Mouse (Mus musculus): ENCODE data around the gene Strada. TPM values are rescaled to one million over a fixed set of nuclear protein-coding genes. Genes with fewer than 3 reads are reported as not detected.
A peak's percentile ranks its signal among the peaks of the same experiment; 100 is the strongest.

Strada gene
- total RNA-seq, 2 experiments from 2014 or later, result 32.0 to 34.3 TPM

DNA sequence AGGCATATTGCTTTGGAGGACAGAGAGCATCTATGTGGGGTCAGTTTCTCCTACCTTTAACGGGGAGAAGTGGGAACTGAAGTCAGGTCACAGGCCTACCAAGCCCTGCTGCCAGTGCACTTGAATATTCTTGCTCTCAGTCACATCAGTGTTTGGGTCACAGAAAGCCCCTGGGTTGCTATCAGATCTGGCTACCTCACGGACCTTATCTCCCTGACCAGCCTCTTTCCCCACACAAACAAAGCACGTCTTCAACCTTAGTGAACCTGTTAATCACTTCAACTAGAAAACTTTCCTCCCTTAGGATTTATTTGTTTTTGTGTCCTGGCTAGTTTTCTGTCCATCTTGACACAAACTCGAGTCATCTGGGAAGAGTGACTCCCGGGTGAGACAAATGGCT lies 25.6 kb downstream of the Strada start:
- no peak for DNase-seq (ENCODE audit: low spot score in 2 of 2)
- TF ChIP-seq CTCF (conservative IDR thresholded peaks at IDR 0.05), result no peak
- Histone ChIP-seq H3K4me3 (no peak overlapping the region), H3K27ac (no peak overlapping the region)

DNA sequence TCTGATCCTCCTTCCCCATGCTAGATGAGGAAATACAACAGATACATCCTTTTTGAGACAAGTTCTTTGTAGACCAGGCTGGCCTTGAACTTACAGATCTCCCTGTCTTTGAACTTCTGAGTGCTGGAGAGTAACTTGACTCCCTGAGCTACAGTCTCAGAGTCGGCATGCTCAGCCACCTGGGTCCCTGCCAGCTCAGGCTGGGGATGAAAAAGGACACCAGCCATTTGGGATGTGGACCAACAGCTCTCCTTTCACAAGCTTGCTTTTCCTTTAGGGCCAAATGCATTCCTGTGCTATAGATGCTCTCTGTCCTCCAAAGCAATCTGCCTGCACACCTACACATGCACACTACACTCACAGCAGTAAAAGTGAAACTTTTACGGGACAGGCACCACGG lies 26.9 kb downstream of the Strada start:
- TF ChIP-seq CTCF (conservative IDR thresholded peaks at IDR 0.05), result no peak
- H3K27ac ChIP-seq, result no peak overlapping the region
- H3K4me3 ChIP-seq, result no peak overlapping the region
- DNase-seq (ENCODE audit: low spot score in 2 of 2), result no peak

DNA sequence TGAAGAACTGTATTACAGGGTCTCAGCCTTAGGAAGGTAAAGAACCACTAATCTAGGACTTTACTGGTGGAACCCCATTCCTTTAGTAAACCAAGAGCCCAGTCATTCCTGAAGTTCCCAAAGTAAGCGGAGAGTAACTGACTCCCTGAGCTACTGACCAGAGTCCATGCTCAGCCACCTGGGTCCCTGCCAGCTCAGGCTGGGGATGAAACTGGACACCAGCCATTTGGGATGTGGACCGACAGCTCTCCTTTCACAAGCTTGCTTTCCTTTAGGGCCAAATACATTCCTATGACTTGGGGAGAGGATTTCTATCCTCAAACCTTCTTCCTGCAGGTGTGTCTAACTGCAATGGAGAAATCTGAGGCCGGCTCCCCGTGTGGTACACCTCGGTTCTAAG lies 27.6 kb downstream of the Strada start:
- H3K27ac ChIP-seq, result no peak overlapping the region
- no peak overlapping the region for H3K4me3 ChIP-seq
- no peak for TF ChIP-seq CTCF (conservative IDR thresholded peaks at IDR 0.05)
- no peak for DNase-seq (ENCODE audit: low spot score in 2 of 2)

DNA sequence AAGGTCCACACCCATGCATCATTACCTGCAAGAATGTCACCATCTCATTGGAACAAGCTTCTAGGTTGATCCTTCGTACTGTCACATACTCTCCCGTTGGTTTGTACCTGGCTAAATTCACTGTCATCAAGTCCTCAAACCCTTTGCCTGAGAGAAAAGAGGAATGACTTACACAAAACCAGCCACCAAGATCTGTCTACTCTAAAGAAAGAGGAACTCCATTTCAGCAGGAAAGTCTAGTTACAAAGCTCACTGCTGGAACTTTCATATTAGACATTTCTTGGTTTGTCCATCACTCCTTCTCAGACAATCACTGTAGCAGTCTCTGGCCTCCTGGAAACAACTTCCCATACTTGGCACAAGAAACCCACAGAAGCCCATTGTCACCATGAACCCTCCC lies 28.7 kb downstream of the Strada start:
- no peak for TF ChIP-seq CTCF (conservative IDR thresholded peaks at IDR 0.05)

DNA sequence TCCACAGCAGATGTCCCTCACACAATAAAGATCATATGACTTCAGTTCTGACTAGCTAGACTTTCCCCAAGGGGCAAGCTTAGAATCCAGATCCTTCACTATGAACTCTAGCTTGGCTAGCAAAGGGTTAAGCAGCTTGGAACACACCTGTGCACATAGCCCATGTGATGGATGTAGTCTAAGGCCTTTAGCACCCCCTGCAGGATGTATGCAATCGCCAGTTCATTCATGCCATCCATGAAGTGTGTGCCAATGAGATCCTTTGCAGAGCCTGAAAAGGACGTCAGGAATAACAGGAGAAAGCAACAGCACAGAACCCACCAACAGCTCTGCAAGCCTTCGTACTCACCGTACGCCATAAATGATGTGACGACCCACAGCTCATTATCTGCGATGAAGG lies 31.2 kb downstream of the Strada start:
- no peak for DNase-seq (ENCODE audit: low spot score in 2 of 2)
- H3K27ac ChIP-seq, result no peak overlapping the region
- peak; percentile 46 for TF ChIP-seq CTCF (conservative IDR thresholded peaks at IDR 0.05)
- H3K4me3 ChIP-seq, result no peak overlapping the region

More for the DNA sequence above, 28.7 kb downstream of the Strada start:
- DNase-seq (ENCODE audit: low spot score in 2 of 2), result no peak
- Histone ChIP-seq H3K4me3 (no peak overlapping the region), H3K27ac (no peak overlapping the region)

DNA sequence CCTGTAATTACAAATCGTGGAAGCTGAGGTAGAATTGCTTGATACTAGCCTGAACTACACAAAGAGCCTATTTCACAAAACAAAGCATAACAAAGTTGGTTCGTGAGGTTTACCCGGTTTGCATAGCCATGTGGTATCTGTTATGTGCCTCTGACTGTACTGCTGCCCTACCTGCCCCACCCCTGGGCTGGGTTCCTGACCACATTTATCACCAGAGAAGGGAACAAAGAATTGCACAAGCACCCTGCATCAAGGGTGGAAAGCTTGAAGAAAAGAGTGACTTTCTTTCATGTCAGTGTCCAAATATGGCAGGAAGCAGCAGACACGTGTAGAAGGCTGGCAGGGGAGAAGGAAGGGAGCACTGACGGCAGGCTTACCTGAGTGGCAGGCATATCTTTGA lies 34.5 kb downstream of the Strada start:
- no peak overlapping the region for H3K27ac ChIP-seq
- no peak for TF ChIP-seq CTCF (conservative IDR thresholded peaks at IDR 0.05)

DNA sequence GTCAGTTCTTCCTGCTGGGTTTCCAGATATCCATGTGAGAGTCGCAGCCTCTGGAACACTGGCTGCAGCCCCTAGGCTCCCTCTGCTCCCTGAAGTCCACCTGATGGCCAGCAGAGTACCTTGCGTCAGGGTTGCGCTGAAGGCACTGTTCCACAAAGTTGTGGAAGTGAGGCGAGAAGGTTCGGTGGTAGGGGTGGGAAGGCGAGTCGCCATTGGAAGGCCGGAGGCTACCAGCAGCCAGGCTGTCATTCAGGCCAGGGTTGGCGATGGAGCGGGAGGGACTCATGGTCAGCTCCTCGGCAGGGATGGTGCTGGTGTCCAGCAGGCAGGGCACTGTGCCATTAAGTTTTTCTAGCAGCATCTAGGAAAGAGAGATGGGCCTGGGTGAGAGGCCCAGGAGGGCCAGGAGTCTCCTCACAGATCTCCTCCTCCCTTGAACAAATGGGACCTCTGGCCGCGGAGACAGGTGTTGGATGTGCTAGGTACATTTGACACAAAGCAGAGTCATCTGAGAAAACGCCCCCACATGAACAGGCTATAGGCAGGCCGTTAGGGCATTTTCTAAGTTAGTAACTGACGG lies 37.3 kb downstream of the Strada start:
- no peak for DNase-seq (ENCODE audit: low spot score in 2 of 2)
- Histone ChIP-seq H3K4me3 (no peak overlapping the region), H3K27ac (no peak overlapping the region)
- no peak for TF ChIP-seq CTCF (conservative IDR thresholded peaks at IDR 0.05)

More for the DNA sequence above, 34.5 kb downstream of the Strada start:
- DNase-seq (ENCODE audit: low spot score in 2 of 2), result no peak
- no peak overlapping the region for H3K4me3 ChIP-seq

DNA sequence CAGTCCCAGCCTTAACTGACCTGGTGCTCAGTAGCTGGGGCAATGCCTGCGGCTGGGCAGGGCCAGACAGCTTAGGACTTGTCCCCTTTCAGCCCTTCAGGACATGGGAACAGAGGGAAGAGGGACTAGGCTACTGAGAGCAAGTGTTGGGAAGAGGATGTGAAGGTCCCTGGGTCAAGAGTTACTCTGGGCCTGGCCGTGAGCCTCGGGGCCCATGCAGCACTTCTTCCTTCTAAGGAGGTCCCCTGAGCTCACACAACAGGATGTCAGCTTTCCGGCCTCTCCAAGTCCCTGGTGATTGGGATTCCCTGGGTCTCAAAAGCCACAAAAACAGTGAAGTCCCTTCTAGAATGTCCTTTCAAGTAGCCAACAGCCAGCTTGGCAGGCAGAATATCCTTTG lies 38.4 kb downstream of the Strada start:
- TF ChIP-seq CTCF (conservative IDR thresholded peaks at IDR 0.05), result no peak
- Histone ChIP-seq H3K4me3 (no peak overlapping the region), H3K27ac (peak overlapping the region; percentile 100)
- no peak for DNase-seq (ENCODE audit: low spot score in 2 of 2)

DNA sequence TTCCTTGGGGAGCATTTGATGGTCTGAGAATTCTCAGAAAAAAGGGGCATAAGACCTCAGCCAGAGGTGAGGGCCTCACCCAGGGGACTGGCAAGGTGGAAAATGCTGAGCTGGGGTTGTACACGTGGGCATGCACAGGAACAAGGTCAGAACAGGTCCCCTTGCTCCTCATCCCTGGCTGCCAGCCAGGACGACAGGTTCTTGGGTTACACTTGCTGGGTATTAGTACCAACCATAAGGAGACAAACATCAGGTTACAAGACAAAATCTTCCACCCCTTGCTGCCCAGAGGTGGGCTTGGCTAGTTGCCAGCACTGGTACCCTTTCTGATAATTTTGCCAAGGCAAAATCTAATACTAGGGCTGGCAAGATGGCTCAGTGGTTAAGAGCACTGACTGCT lies 39.7 kb downstream of the Strada start:
- DNase-seq (ENCODE audit: low spot score in 2 of 2), result no peak
- Histone ChIP-seq H3K27ac (peak overlapping the region; percentile 100), H3K4me3 (no peak overlapping the region)
- no peak for TF ChIP-seq CTCF (conservative IDR thresholded peaks at IDR 0.05)

DNA sequence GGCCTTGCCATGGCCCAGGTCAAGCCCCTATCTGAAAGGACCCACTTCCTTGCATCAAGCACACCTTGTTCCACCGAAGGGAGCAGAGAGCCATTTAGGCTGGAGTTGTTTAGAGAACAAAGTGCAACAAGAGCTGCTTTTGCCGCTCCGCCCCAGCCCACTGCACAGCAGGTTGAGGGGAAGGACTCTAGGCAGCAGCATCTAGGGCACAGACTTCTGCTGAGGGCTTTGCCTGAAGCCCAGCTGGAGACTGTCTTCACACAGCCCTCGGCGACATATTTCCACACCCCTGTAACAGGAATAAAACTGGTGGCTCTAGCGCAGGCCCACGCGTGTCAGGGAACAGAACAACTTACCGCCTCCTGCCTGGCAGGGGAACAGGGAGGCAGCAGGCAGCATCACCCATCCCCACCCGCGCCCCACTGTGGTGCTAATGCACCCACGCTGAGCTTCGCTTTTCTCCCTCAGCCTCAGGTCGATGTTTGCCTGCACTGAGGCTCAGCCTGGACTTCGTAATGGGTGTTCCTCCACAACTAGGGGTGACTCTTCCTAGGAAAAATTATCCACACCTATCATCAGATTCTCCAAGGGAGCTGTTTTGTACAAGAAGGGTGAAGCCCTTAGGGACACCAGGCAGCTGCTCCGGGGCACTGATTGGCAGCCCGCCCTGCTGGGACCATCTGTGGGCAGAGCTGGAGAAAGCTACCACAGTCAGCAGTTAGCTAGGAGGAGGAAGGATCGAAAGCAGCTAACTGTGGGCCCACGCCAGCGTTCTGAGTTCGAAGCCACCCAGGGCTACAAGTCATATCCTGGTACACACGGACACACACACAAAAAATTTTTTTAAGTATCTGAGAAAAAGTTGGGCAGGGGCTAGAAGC lies 40.9 kb downstream of the Strada start, which contains the start of the genes Gm10840 and Limd2:
TSS of gene Gm10840 (plus strand) at position 10 of the 881 bp plus-strand sequence.
TSS of gene Limd2 (minus strand) at position 20 of the 881 bp plus-strand sequence.
- Histone ChIP-seq H3K4me3 (peak within 1 kb of the TSS; percentile 85), H3K27ac (peak within 1 kb of the TSS; percentile 100)
- DNase-seq (ENCODE audit: low spot score in 2 of 2), result peak; percentile 85 to 90
- TF ChIP-seq CTCF (conservative IDR thresholded peaks at IDR 0.05), result no peak

DNA sequence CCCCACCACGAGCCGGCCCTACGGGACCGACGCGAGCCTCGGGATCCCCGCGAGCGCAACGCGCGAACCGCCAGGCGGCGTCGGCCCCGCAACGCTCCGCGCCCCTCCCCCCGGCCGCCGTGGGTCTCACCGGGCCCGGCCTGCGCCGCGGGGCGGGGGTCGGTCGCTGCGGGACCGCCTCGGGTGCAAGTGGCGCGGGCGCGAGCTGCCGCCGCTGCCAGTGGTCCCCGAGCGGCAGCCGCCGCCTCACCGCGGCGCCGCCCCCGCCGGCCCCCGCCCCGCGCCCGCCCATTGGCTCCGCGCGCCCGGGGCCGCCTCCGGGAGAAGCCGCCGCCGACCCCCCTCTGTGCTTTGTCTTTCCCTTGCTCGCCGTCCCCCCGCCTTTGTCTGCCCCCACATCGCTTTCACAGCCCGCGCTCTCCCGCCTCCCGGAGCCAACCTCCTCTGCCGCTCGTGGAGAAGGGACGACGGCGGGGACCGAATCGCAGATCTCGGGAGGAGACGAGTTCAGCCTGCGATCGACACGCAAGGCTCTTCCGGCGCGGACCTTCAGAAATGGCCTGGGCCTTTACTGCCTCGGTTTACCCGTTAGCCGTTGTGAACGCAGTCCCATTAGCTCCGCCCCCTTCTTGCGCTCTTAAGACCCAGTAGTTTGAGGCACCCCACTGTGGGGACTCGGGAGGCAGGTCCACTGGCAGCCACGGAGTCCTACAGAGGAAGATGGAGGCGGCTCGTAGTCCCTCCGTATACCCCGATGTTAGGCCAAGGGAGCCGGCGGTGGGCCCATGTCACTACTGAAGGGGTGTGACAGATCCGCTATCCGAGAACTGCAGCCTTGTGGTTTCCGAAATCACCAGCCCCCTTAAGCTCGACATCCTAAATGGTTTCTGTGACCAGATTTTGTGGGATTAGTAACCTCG lies 41.8 kb downstream of the Strada start:
- Histone ChIP-seq H3K27ac (peak overlapping the region; percentile 100), H3K4me3 (peak overlapping the region; percentile 85)
- TF ChIP-seq CTCF (conservative IDR thresholded peaks at IDR 0.05), result peak; percentile 51
- peak; percentile 83 to 85 for DNase-seq (ENCODE audit: low spot score in 2 of 2)

DNA sequence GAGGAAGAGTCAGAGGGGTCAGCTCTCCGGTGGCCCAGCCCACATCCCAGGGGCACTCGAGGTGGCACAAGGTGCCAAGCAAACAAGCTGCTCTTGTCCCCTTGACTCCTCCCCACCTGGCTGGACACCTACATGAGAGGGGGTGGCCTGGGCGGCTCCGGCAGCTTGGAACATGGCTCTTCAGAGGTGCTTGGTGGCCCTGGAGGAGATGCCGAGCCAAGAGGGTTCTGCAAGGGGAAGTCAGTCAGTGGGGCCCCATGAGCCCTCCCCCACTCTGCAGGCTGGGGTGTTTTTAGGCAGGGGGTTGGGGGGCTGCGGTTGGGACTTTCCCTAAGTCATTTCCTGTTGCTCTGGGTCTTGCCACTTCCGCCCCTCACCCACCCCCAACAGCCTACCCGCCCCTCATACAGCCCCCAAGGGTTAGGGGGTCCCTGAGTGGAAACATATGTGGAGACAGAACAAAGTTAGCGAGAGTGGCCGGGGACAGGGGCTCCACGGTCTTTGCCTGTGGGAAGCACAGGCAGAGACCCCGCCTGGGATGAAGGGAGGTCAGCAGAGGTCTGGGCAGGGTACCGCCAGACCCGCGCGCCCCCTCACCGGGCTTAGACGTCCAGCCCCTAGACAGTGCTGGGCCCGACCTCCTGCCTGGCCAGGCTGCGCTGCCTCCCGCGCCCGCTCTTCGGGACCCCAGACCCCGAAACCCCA lies 42.6 kb downstream of the Strada start:
- DNase-seq (ENCODE audit: low spot score in 2 of 2), result peak in 1 of 2 experiments; percentile 48
- H3K4me3 ChIP-seq, result peak overlapping the region; percentile 85
- no peak for TF ChIP-seq CTCF (conservative IDR thresholded peaks at IDR 0.05)
- H3K27ac ChIP-seq, result peak overlapping the region; percentile 99

Data from layer of hippocampus, adult 2 months (tissue).